Mouse (Mus musculus) cerebellum, adult (tissue): ENCODE data around the gene Tada3.
"Not testable (repeated sequence)": the region's sequence is repeated elsewhere in the genome, so short reads cannot be mapped to it uniquely, and the experiment has no call there.

Experiments
- ATAC-seq: cut with Nextera tagmentation; 2 replicates; pipeline ENCODE4 v1.9.2; 2017; ENCODE audit warnings: mild to moderate bottlenecking, moderate library complexity, mixed read lengths; ENCODE audit not compliant: insufficient number of reproducible peaks, low FRiP score, low TSS enrichment

The Tada3 gene

GRCm38 (mm10) chr6:113346897-113347296 lies 30.8 kb downstream of the Tada3 start:
- no peak for ATAC-seq

GRCm38 (mm10) chr6:113344321-113344720 lies 33.4 kb downstream of the Tada3 start:
- ATAC-seq: no peak

- peak; percentile 93 for ATAC-seq
Observed at GRCm38 (mm10) chr6:113343177-113344092, 34.2 kb downstream of the Tada3 start, which contains the start of gene Camk1. Camk1 (minus strand) TSS chr6:113343984.

- no peak for ATAC-seq
Observed at GRCm38 (mm10) chr6:113342297-113342696, 35.4 kb downstream of the Tada3 start.

GRCm38 (mm10) chr6:113341574-113341973 lies 36.1 kb downstream of the Tada3 start:
- no peak for ATAC-seq

- no peak for ATAC-seq
Observed at GRCm38 (mm10) chr6:113336852-113337620, 40.6 kb downstream of the Tada3 start.

- no peak for ATAC-seq
Observed at GRCm38 (mm10) chr6:113334216-113334615, 43.5 kb downstream of the Tada3 start.

- ATAC-seq: 0 out of 2 replicates have a peak, but pooled peaks have one; percentile 41
Observed at GRCm38 (mm10) chr6:113333137-113333950, 44.3 kb downstream of the Tada3 start.

- ATAC-seq: not testable (repeated sequence)
Observed at GRCm38 (mm10) chr6:113332734-113333133, 44.9 kb downstream of the Tada3 start.

GRCm38 (mm10) chr6:113331721-113332120 lies 46.0 kb downstream of the Tada3 start:
- no peak for ATAC-seq

GRCm38 (mm10) chr6:113330547-113330946 lies 47.1 kb downstream of the Tada3 start:
- ATAC-seq: no peak

- ATAC-seq: no peak
Observed at GRCm38 (mm10) chr6:113329396-113329795, 48.3 kb downstream of the Tada3 start.

GRCm38 (mm10) chr6:113326533-113327315 lies 51.0 kb downstream of the Tada3 start, which contains the start of gene Ogg1:
Ogg1 (plus strand) TSS chr6:113326972.
- ATAC-seq: peak; percentile 99
